Mouse (Mus musculus): ENCODE results near the gene Ssu72. TPM values are rescaled to one million over a fixed set of nuclear protein-coding genes. Genes with fewer than 3 reads are reported as not detected.

Gene Ssu72
- total RNA-seq, 1 experiment from 2014 or later = 171 TPM

- no peak for ATAC-seq (replicated peaks; ENCODE audit: insufficient number of reproducible peaks, low FRiP score, low TSS enrichment, poor library complexity, severe bottlenecking)
Measured at GRCm38 (mm10) chr4:155773335-155774078, 68.9 kb downstream of the Ssu72 start.

- ATAC-seq (replicated peaks; ENCODE audit: insufficient number of reproducible peaks, low FRiP score, low TSS enrichment, poor library complexity, severe bottlenecking) = peak; percentile 44
Measured at GRCm38 (mm10) chr4:155774280-155774754, 69.7 kb downstream of the Ssu72 start, which contains the start of gene Vwa1. Vwa1 (minus strand) TSS chr4:155774698.

- no peak for ATAC-seq (replicated peaks; ENCODE audit: insufficient number of reproducible peaks, low FRiP score, low TSS enrichment, poor library complexity, severe bottlenecking)
Measured at GRCm38 (mm10) chr4:155774971-155775740, 70.6 kb downstream of the Ssu72 start.

- ATAC-seq (replicated peaks; ENCODE audit: insufficient number of reproducible peaks, low FRiP score, low TSS enrichment, poor library complexity, severe bottlenecking) = no peak
Measured at GRCm38 (mm10) chr4:155775855-155776254, 71.3 kb downstream of the Ssu72 start.

DNA sequence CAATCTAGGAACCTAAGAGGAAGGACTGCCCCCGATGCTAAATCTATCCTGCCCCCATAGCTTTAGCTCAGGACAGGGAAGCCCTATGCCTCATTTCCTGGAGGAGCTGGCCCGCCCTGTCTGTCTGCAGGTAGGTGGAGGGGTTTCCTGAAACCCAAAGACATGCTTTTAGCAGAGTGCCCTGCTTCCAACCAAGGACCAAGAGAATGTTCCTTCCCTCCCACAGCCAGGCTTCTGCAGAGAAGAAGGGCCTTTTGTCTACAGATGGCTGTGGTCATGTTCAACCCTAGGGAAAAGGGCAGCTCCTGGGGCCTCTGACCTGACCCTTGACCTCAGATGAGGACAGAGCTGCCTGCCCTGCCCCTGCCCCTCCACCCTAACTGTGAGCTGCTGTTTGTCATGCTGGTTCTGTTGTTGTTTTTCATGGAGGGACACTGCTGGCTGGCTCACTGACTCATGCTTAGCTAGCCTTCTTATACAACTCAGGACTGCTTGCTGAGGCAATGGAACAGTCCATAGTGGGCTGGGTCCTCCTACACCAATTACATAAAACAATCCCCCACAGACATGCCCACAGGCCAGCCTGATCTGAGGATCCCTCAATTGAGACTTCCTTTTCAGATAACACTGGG, 72.2 kb downstream of the Ssu72 start:
- no peak for ATAC-seq (replicated peaks; ENCODE audit: insufficient number of reproducible peaks, low FRiP score, low TSS enrichment, poor library complexity, severe bottlenecking)

- ATAC-seq (replicated peaks; ENCODE audit: insufficient number of reproducible peaks, low FRiP score, low TSS enrichment, poor library complexity, severe bottlenecking) = no peak
Measured at GRCm38 (mm10) chr4:155777816-155778215, 73.2 kb downstream of the Ssu72 start.

DNA sequence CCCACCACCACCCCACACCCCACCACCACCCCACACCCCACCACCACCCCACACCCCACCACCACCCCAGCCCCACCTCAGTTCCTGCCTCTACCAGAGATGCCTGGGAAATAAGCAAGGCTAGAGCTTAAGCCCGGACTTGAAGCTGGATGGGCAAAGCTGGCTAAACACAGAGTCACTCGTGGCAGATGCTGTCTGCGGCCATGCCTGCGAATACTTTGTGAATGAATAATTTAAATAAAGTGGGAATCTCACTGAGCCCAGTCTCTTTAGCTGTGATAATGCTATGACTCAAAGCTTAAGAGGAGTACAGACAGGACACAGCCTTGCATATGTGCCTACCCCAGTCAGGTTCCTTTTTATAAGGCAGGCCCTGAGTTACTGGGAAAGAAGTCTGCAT, 74.9 kb downstream of the Ssu72 start:
- ATAC-seq (replicated peaks; ENCODE audit: insufficient number of reproducible peaks, low FRiP score, low TSS enrichment, poor library complexity, severe bottlenecking) = no peak

- no peak for ATAC-seq (replicated peaks; ENCODE audit: insufficient number of reproducible peaks, low FRiP score, low TSS enrichment, poor library complexity, severe bottlenecking)
Measured at GRCm38 (mm10) chr4:155780895-155781294, 76.3 kb downstream of the Ssu72 start.

Other genes with a start within 250 kb of the Ssu72 start
- not detected in 3 replicates for gene Tmem52, start 235.7 kb upstream of the Ssu72 start, total RNA-seq (2017)
- gene Gnb1, start 213.4 kb upstream of the Ssu72 start, total RNA-seq (2017) = 150 to 269 TPM (median 199 TPM) in 3 replicates
- gene Nadk, start 142.4 kb upstream of the Ssu72 start, total RNA-seq (2017) = 392 to 513 TPM (median 506 TPM) in 3 replicates
- gene Slc35e2, start 103.4 kb upstream of the Ssu72 start, total RNA-seq (2017) = 6.5 to 13.6 TPM (median 9.2 TPM) in 3 replicates
- 145 to 205 TPM (median 169 TPM) in 3 replicates for gene Cdk11b, start 79.9 kb upstream of the Ssu72 start, total RNA-seq (2017)
- gene Gm10563, start 59.4 kb upstream of the Ssu72 start, total RNA-seq (2017) = not detected in 3 replicates
- not detected in 3 replicates for gene Mmp23, start 51.4 kb upstream of the Ssu72 start, total RNA-seq (2017)
- gene Mib2, start 35.6 kb upstream of the Ssu72 start, total RNA-seq (2017) = 14.3 to 35.4 TPM (median 16.5 TPM) in 3 replicates
- 0.21 to 0.68 TPM (median 0.48 TPM) in 3 replicates for gene Fndc10, start 10.5 kb upstream of the Ssu72 start, total RNA-seq (2017)
- gene Tmem240, start 30.0 kb downstream of the Ssu72 start, total RNA-seq (2017) = 0.10 to 0.86 TPM in 2 of 3 replicates, not detected in the other
- 24.8 to 30.3 TPM (median 26.4 TPM) in 3 replicates for gene Atad3a, start 56.3 kb downstream of the Ssu72 start, total RNA-seq (2017)
- gene Vwa1, start 69.9 kb downstream of the Ssu72 start, total RNA-seq (2017) = 0.49 to 1.3 TPM in 2 of 3 replicates, not detected in the other
- gene Tmem88b, start 81.1 kb downstream of the Ssu72 start, total RNA-seq (2017) = not detected in 3 replicates
- gene Ankrd65, start 85.6 kb downstream of the Ssu72 start, total RNA-seq (2017) = not detected in 3 replicates
- gene Mrpl20, start 98.1 kb downstream of the Ssu72 start, total RNA-seq (2017) = 39.1 to 56.7 TPM (median 44.1 TPM) in 3 replicates
- gene Ccnl2, start 107.7 kb downstream of the Ssu72 start, total RNA-seq (2017) = 228 to 239 TPM (median 228 TPM) in 3 replicates
- 102 to 125 TPM (median 108 TPM) in 3 replicates for gene Aurkaip1, start 126.5 kb downstream of the Ssu72 start, total RNA-seq (2017)
- 0.29 to 15.8 TPM (median 2.0 TPM) in 3 replicates for gene Mxra8, start 134.9 kb downstream of the Ssu72 start, total RNA-seq (2017)
- gene Dvl1, start 142.6 kb downstream of the Ssu72 start, total RNA-seq (2017) = 18.8 to 30.1 TPM (median 27.0 TPM) in 3 replicates
- gene Tas1r3, start 158.6 kb downstream of the Ssu72 start, total RNA-seq (2017) = 0.29 to 1.6 TPM (median 0.64 TPM) in 3 replicates
- 5.7 to 8.4 TPM (median 6.6 TPM) in 3 replicates for gene Cptp, start 164.6 kb downstream of the Ssu72 start, total RNA-seq (2017)
- 21.5 to 28.1 TPM (median 24.5 TPM) in 3 replicates for gene Ints11, start 164.7 kb downstream of the Ssu72 start, total RNA-seq (2017)
- 3.8 to 12.8 TPM (median 10.3 TPM) in 3 replicates for gene Pusl1, start 187.0 kb downstream of the Ssu72 start, total RNA-seq (2017)
- 17.2 to 19.3 TPM (median 17.3 TPM) in 3 replicates for gene Acap3, start 187.0 kb downstream of the Ssu72 start, total RNA-seq (2017)
- gene Ube2j2, start 239.0 kb downstream of the Ssu72 start, total RNA-seq (2017) = 79.0 to 128 TPM (median 101 TPM) in 3 replicates

Measured in monocyte, adult 5-6 weeks (primary cell).